Mouse (Mus musculus) embryonic facial prominence, embryonic 14.5 days (tissue): ENCODE results near the gene Slf2. TPM values are rescaled to one million over a fixed set of nuclear protein-coding genes. Genes with fewer than 3 reads are reported as not detected.
A peak's percentile ranks its signal among the peaks of the same experiment; 100 is the strongest.

Source experiments
- ATAC-seq: fragments of 200-750 bp; cut with Nextera tagmentation; 2 replicates; pipeline ENCODE4 v1.8.0; 2017; ENCODE audit warnings: low read depth, moderate number of reproducible peaks, moderate TSS enrichment
- DNase-seq: peaks from one replicate; pipeline ENCODE4 v3.0.0-alpha.2; 2015; ENCODE audit warnings: low spot score
- H3K27ac ChIP-seq: fragments of 300-500 bp; sonication (generic); replicated peaks from 2 replicates; pipeline ENCODE4 v1.5.1; 2014; ENCODE audit warnings: low read depth, mild to moderate bottlenecking, low read length, moderate library complexity
- H3K27me3 ChIP-seq: fragments of 300-500 bp; sonication (generic); replicated peaks from 2 replicates; pipeline ENCODE4 v1.6.1; 2014; ENCODE audit warnings: low read length; ENCODE audit not compliant: control insufficient read depth, insufficient read depth
- H3K36me3 ChIP-seq: fragments of 300-500 bp; sonication (generic); 2 replicates; pipeline ENCODE4 v1.6.1; 2014; ENCODE audit warnings: low read length, mixed read lengths; ENCODE audit not compliant: control insufficient read depth, insufficient read depth
- H3K4me1 ChIP-seq: fragments of 300-500 bp; sonication (generic); 2 replicates; pipeline ENCODE4 v1.6.1; 2014; ENCODE audit warnings: antibody characterized with exemption, low read length; ENCODE audit not compliant: control insufficient read depth, insufficient read depth
- H3K4me2 ChIP-seq: fragments of 300-500 bp; sonication (generic); 2 replicates; pipeline ENCODE4 v1.6.1; 2014; ENCODE audit warnings: low read depth, mild to moderate bottlenecking, low read length, moderate library complexity, mixed read lengths
- H3K4me3 ChIP-seq: fragments of 300-500 bp; sonication (generic); 2 replicates; pipeline ENCODE4 v1.5.1; 2014; ENCODE audit warnings: low read depth, mild to moderate bottlenecking, low read length
- H3K9ac ChIP-seq: fragments of 300-500 bp; sonication (generic); 2 replicates; pipeline ENCODE4 v1.6.1; 2014; ENCODE audit warnings: low read depth, mild to moderate bottlenecking, low read length, moderate library complexity, mixed read lengths
- H3K9me3 ChIP-seq: fragments of 300-500 bp; sonication (generic); 2 replicates; pipeline ENCODE4 v1.6.1; 2016; ENCODE audit warnings: low read length; ENCODE audit not compliant: control insufficient read depth
- WGBS: fragments of 180-500 bp; shearing (Covaris S2); extraction: QIAGEN DNeasy Blood & Tissue Kit; methylation state at CpG from one replicate; pipeline ENCODE4 v1.1.7; 2014; 5-methylcytosine and 5-hydroxymethylcytosine counted together
- polyA plus RNA-seq: library from polyadenylated mRNA; unstranded; fragments of >200 nt; fragmentation: Nextera tagmentation; extraction: Ambion mirVana; gene quantifications from 2 replicates; pipeline ENCODE4 v1.2.1, GENCODE M21; 2014

The Slf2 gene
- polyA plus RNA-seq, 1 experiment from 2014 or later: 38.4 TPM

- H3K4me1 ChIP-seq: peaks cover 21% of the 10 kb centered on the region
- peaks cover 27% of the 10 kb centered on the region for H3K36me3 ChIP-seq
- 0% methylated on average over 10 of the region's 18 CpGs for WGBS
- peak overlapping the region; percentile 94 for H3K4me3 ChIP-seq
- H3K27me3 ChIP-seq: no peaks in the 10 kb centered on the region
- H3K9ac ChIP-seq: peak overlapping the region; percentile 89
- ATAC-seq (peak; percentile 88), DNase-seq (peak; percentile 95)
- H3K27ac ChIP-seq: peak overlapping the region; percentile 83
- H3K4me2 ChIP-seq: peak overlapping the region; percentile 78
- H3K9me3 ChIP-seq: no peaks in the 10 kb centered on the region
Observed at GRCm38 (mm10) chr19:44931454-44931759, 456 bp downstream of the Slf2 start.

GRCm38 (mm10) chr19:44932051-44932450 lies 1.1 kb downstream of the Slf2 start:
- no peak for ATAC-seq
- Histone ChIP-seq H3K9me3 (no peaks in the 10 kb centered on the region), H3K36me3 (peaks cover 33% of the 10 kb centered on the region), H3K4me3 (peak overlapping the region; percentile 94), H3K4me1 (peaks cover 21% of the 10 kb centered on the region), H3K27me3 (no peaks in the 10 kb centered on the region), H3K4me2 (peak overlapping the region; percentile 78), H3K27ac (no peak overlapping the region), H3K9ac (peak overlapping the region; percentile 89)
- DNase-seq: no peak
- WGBS: 45% methylated on average over 5 of the region's 5 CpGs

GRCm38 (mm10) chr19:44933136-44933535 lies 2.2 kb downstream of the Slf2 start:
- Histone ChIP-seq H3K27ac (no peak overlapping the region), H3K4me1 (peaks cover 17% of the 10 kb centered on the region), H3K27me3 (no peaks in the 10 kb centered on the region), H3K36me3 (peaks cover 39% of the 10 kb centered on the region), H3K4me2 (peak overlapping the region; percentile 78; the same call in 1 of the 2 replicates), H3K9ac (no peak overlapping the region), H3K9me3 (no peaks in the 10 kb centered on the region), H3K4me3 (no peak overlapping the region; the same call in 1 of the 2 replicates)
- no peak for ATAC-seq
- WGBS: 92% methylated on average over 1 of the region's 1 CpGs
- no peak for DNase-seq

- H3K27me3 ChIP-seq: no peaks in the 10 kb centered on the region
- no peak for DNase-seq
- WGBS: 94% methylated on average over 2 of the region's 2 CpGs
Observed at GRCm38 (mm10) chr19:44959633-44960032, 28.7 kb downstream of the Slf2 start.

GRCm38 (mm10) chr19:44965978-44966377 lies 35.0 kb downstream of the Slf2 start:
- no peak overlapping the region for H3K27ac ChIP-seq
- H3K4me1 ChIP-seq: no peaks in the 10 kb centered on the region
- H3K9ac ChIP-seq: no peak overlapping the region
- H3K27me3 ChIP-seq: no peaks in the 10 kb centered on the region
- no peak overlapping the region for H3K4me3 ChIP-seq
- H3K4me2 ChIP-seq: no peak overlapping the region
- WGBS: 100% methylated on average over 1 of the region's 1 CpGs
- peaks cover 91% of the 10 kb centered on the region for H3K36me3 ChIP-seq
- no peak for DNase-seq
- ATAC-seq: no peak
- H3K9me3 ChIP-seq: no peaks in the 10 kb centered on the region

More at GRCm38 (mm10) chr19:44959633-44960032, 28.7 kb downstream of the Slf2 start:
- H3K27ac ChIP-seq: no peak overlapping the region
- H3K4me3 ChIP-seq: no peak overlapping the region
- H3K4me1 ChIP-seq: no peaks in the 10 kb centered on the region
- H3K9ac ChIP-seq: no peak overlapping the region
- H3K9me3 ChIP-seq: no peaks in the 10 kb centered on the region
- no peak overlapping the region for H3K4me2 ChIP-seq
- peaks cover 90% of the 10 kb centered on the region for H3K36me3 ChIP-seq
- ATAC-seq: no peak

DNA sequence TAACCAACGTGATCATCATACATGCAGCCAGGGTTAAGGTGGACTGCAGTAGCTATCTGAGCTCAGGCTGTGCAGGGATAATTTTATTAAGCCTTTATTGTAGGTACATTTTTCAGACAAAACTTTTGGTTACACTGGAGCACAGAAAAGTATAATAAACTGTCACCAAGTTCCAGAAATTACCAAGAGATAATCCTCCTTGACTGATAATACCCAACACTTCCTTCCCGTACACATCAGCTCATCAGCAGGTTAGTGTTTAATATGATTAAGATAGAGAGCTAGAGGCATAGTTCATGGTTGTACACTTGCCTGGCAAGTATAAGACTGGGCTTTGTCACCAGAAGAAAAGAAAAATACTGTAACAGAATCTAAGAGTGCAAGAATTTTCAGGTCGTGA lies 37.4 kb downstream of the Slf2 start:
- no peak for DNase-seq
- Histone ChIP-seq H3K9me3 (no peaks in the 10 kb centered on the region), H3K4me3 (no peak overlapping the region), H3K4me1 (no peaks in the 10 kb centered on the region), H3K9ac (no peak overlapping the region), H3K27ac (no peak overlapping the region), H3K27me3 (no peaks in the 10 kb centered on the region), H3K4me2 (no peak overlapping the region), H3K36me3 (peaks cover 92% of the 10 kb centered on the region)
- 90% methylated on average over 3 of the region's 3 CpGs for WGBS
- ATAC-seq: no peak

GRCm38 (mm10) chr19:44976636-44977035 lies 45.7 kb downstream of the Slf2 start:
- ATAC-seq (no peak), DNase-seq (no peak)
- Histone ChIP-seq H3K27me3 (no peaks in the 10 kb centered on the region), H3K4me1 (no peaks in the 10 kb centered on the region), H3K36me3 (peaks cover 98% of the 10 kb centered on the region), H3K27ac (no peak overlapping the region), H3K9ac (no peak overlapping the region), H3K4me2 (no peak overlapping the region), H3K9me3 (no peaks in the 10 kb centered on the region), H3K4me3 (no peak overlapping the region)
- 74% methylated on average over 6 of the region's 6 CpGs for WGBS

- ATAC-seq: no peak
- no peak for DNase-seq
- H3K27ac ChIP-seq: no peak overlapping the region
- H3K9me3 ChIP-seq: no peaks in the 10 kb centered on the region
- 83% methylated on average over 6 of the region's 6 CpGs for WGBS
- no peak overlapping the region for H3K4me3 ChIP-seq
- no peaks in the 10 kb centered on the region for H3K27me3 ChIP-seq
- H3K4me2 ChIP-seq: no peak overlapping the region
- H3K36me3 ChIP-seq: peaks cover 97% of the 10 kb centered on the region
- H3K9ac ChIP-seq: no peak overlapping the region
- no peaks in the 10 kb centered on the region for H3K4me1 ChIP-seq
Observed at GRCm38 (mm10) chr19:44977148-44977547, 46.2 kb downstream of the Slf2 start.

GRCm38 (mm10) chr19:44980787-44981186 lies 49.8 kb downstream of the Slf2 start:
- ATAC-seq (no peak), DNase-seq (no peak)
- H3K4me3 ChIP-seq: no peak overlapping the region
- no peak overlapping the region for H3K9ac ChIP-seq
- WGBS: 79% methylated on average over 2 of the region's 2 CpGs
- H3K4me2 ChIP-seq: no peak overlapping the region
- H3K27ac ChIP-seq: no peak overlapping the region
- H3K27me3 ChIP-seq: no peaks in the 10 kb centered on the region
- peaks cover 65% of the 10 kb centered on the region for H3K36me3 ChIP-seq
- no peaks in the 10 kb centered on the region for H3K9me3 ChIP-seq
- no peaks in the 10 kb centered on the region for H3K4me1 ChIP-seq
